Mouse (Mus musculus) bone marrow macrophage, adult 2 months (primary cell): ENCODE results near the gene Dnajc25.

Source experiments
- CTCF ChIP-seq: IDR thresholded peaks from 2 replicates; pipeline ENCODE4 v1.5.1; 2012; ENCODE audit warnings: low read depth, mild to moderate bottlenecking, low read length, moderate library complexity
- POLR2A ChIP-seq: IDR thresholded peaks from 2 replicates; pipeline ENCODE4 v1.6.1; 2012; ENCODE audit warnings: mild to moderate bottlenecking, low read depth, low read length, borderline replicate concordance

DNA sequence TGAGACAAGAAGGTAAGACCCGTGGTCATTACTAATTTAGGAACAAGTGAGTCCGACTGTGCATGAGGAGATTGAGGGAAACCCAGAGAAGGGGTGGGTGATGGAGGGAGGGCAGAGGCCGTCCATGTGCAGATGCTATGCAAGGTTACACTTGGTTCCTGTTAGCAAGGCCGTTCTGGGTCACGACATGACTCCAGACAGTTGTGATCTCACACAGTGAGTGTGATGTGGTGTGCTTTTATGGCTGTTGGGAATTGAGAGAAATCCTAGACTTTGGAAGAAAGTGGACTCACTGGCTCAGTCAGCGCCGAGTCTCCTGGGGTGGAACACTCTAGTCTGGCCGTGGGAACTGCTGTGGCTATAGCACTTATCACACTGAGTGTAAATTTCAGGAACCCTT lies 11.3 kb downstream of the Dnajc25 start:
- no peak for TF ChIP-seq POLR2A
- TF ChIP-seq CTCF = no peak
